Mouse (Mus musculus) thymus, adult 2 months (tissue): Measurements from ENCODE around the gene Hps4.

Source experiments
- CTCF ChIP-seq: fragments of 200-500 bp; IDR thresholded peaks from 2 replicates; pipeline ENCODE4 v1.5.1; 2012; ENCODE audit warnings: mild to moderate bottlenecking, control low read depth, low read length, moderate library complexity, borderline replicate concordance; ENCODE audit not compliant: control insufficient read depth, poor library complexity, insufficient read depth; ENCODE audit errors: extremely low read depth
- POLR2A ChIP-seq: fragments of 200-500 bp; IDR thresholded peaks from 2 replicates; pipeline ENCODE4 v1.6.1; 2012; ENCODE audit warnings: mild to moderate bottlenecking, low read length, control low read depth, moderate library complexity; ENCODE audit not compliant: control insufficient read depth, poor library complexity, insufficient read depth; ENCODE audit errors: extremely low read depth

- TF ChIP-seq CTCF = no peak
- TF ChIP-seq POLR2A = no peak
Measured at GRCm38 (mm10) chr5:112313222-112313885, 29.5 kb upstream of the Hps4 start.
